Mouse (Mus musculus): Measurements from ENCODE around the gene Tox3. TPM values are rescaled to one million over a fixed set of nuclear protein-coding genes. Genes with fewer than 3 reads are reported as not detected.

Tox3 gene
- total and polyA plus RNA-seq, 3 experiments, result 2.9 to 3.8 (median 3.5) TPM

GRCm38 (mm10) chr8:90371611-90372222, 23.6 kb upstream of the Tox3 start:
- Histone ChIP-seq H3K4me3 (no peak overlapping the region), H3K9ac (ENCODE audit: low read depth, low read length) (no peak overlapping the region), H3K79me2 (replicated peaks; ENCODE audit: control insufficient read depth, insufficient read depth, low read length) (no peaks in the 10 kb centered on the region), H3K36me3 (ENCODE audit: control insufficient read depth, insufficient read depth, low read length) (no peaks in the 10 kb centered on the region), H3K27ac (no peak overlapping the region), H3K27me3 (ENCODE audit: control insufficient read depth, insufficient read depth, low read length) (no peaks in the 10 kb centered on the region), H3K4me1 (ENCODE audit: control insufficient read depth, insufficient read depth, low read length) (no peaks in the 10 kb centered on the region)
- intact Hi-C loops (cut with DNase I), result no loop called here
- DNase-seq, result no peak
- no peak for TF ChIP-seq CTCF (IDR thresholded peaks at IDR 0.05)
- no peak for TF ChIP-seq EP300 (IDR thresholded peaks at IDR 0.05; ENCODE audit: insufficient read depth, low read depth, low read length)
- TF ChIP-seq POLR2A (IDR thresholded peaks at IDR 0.05; ENCODE audit: insufficient read depth, low read depth, low read length), result no peak
- WGBS, result 78% methylated on average over 10 of the region's 10 CpGs

DNA sequence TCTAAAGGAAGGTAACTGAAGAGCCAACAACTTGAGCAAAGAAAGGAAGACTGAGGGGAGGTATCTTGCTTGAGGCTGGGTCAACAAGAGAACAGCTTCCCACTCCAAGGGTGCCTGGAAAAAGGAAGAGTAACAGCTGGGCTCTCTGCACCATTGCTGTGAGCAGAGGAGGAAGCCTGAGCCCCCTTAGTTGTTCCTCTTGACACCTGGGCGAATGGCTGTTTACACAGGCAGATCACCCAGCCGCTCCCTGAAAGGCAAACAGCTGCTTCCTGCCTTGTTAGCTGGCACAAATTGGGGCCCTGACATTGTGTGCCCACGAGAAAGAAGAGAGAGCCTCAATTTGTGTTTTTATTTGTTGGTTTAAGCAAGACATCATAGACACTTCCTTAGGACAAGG, 21.7 kb upstream of the Tox3 start:
- H3K9ac ChIP-seq (ENCODE audit: low read depth, low read length), result no peak overlapping the region
- no peaks in the 10 kb centered on the region for H3K27me3 ChIP-seq (ENCODE audit: control insufficient read depth, insufficient read depth, low read length)
- DNase-seq, result no peak
- intact Hi-C loops (cut with DNase I), result no loop called here
- H3K79me2 ChIP-seq (replicated peaks; ENCODE audit: control insufficient read depth, insufficient read depth, low read length), result no peaks in the 10 kb centered on the region
- no peaks in the 10 kb centered on the region for H3K4me1 ChIP-seq (ENCODE audit: control insufficient read depth, insufficient read depth, low read length)
- H3K27ac ChIP-seq, result no peak overlapping the region
- H3K4me3 ChIP-seq, result no peak overlapping the region
- 48% methylated on average over 3 of the region's 3 CpGs for WGBS
- TF ChIP-seq EP300 (IDR thresholded peaks at IDR 0.05; ENCODE audit: insufficient read depth, low read depth, low read length) (no peak), CTCF (IDR thresholded peaks at IDR 0.05) (no peak), POLR2A (IDR thresholded peaks at IDR 0.05; ENCODE audit: insufficient read depth, low read depth, low read length) (no peak)
- H3K36me3 ChIP-seq (ENCODE audit: control insufficient read depth, insufficient read depth, low read length), result no peaks in the 10 kb centered on the region

GRCm38 (mm10) chr8:90356729-90357128, 8.6 kb upstream of the Tox3 start:
- Histone ChIP-seq H3K4me3 (no peak overlapping the region), H3K36me3 (ENCODE audit: control insufficient read depth, insufficient read depth, low read length) (no peaks in the 10 kb centered on the region), H3K4me1 (ENCODE audit: control insufficient read depth, insufficient read depth, low read length) (no peaks in the 10 kb centered on the region), H3K9ac (ENCODE audit: low read depth, low read length) (no peak overlapping the region), H3K27ac (no peak overlapping the region), H3K79me2 (replicated peaks; ENCODE audit: control insufficient read depth, insufficient read depth, low read length) (no peaks in the 10 kb centered on the region), H3K27me3 (ENCODE audit: control insufficient read depth, insufficient read depth, low read length) (no peaks in the 10 kb centered on the region)
- 30% methylated on average over 3 of the region's 3 CpGs for WGBS
- no peak for DNase-seq
- intact Hi-C loops (cut with DNase I), result no loop called here
- TF ChIP-seq CTCF (IDR thresholded peaks at IDR 0.05) (no peak), POLR2A (IDR thresholded peaks at IDR 0.05; ENCODE audit: insufficient read depth, low read depth, low read length) (no peak), EP300 (IDR thresholded peaks at IDR 0.05; ENCODE audit: insufficient read depth, low read depth, low read length) (no peak)

- Histone ChIP-seq H3K79me2 (replicated peaks; ENCODE audit: control insufficient read depth, insufficient read depth, low read length) (no peaks in the 10 kb centered on the region), H3K27ac (no peak overlapping the region), H3K27me3 (ENCODE audit: control insufficient read depth, insufficient read depth, low read length) (no peaks in the 10 kb centered on the region), H3K36me3 (ENCODE audit: control insufficient read depth, insufficient read depth, low read length) (no peaks in the 10 kb centered on the region), H3K4me3 (no peak overlapping the region), H3K4me1 (ENCODE audit: control insufficient read depth, insufficient read depth, low read length) (no peaks in the 10 kb centered on the region), H3K9ac (ENCODE audit: low read depth, low read length) (no peak overlapping the region)
- TF ChIP-seq CTCF (IDR thresholded peaks at IDR 0.05) (no peak), POLR2A (IDR thresholded peaks at IDR 0.05; ENCODE audit: insufficient read depth, low read depth, low read length) (no peak), EP300 (IDR thresholded peaks at IDR 0.05; ENCODE audit: insufficient read depth, low read depth, low read length) (no peak)
- intact Hi-C loops (cut with DNase I), result no loop called here
- no peak for DNase-seq
- WGBS, result 75% methylated on average over 3 of the region's 3 CpGs
These were observed 6.6 kb upstream of the Tox3 start for GRCm38 (mm10) chr8:90354782-90355181.

GRCm38 (mm10) chr8:90353960-90354540, 5.9 kb upstream of the Tox3 start:
- H3K27ac ChIP-seq, result no peak overlapping the region
- H3K36me3 ChIP-seq (ENCODE audit: control insufficient read depth, insufficient read depth, low read length), result no peaks in the 10 kb centered on the region
- H3K4me3 ChIP-seq, result no peak overlapping the region
- TF ChIP-seq CTCF (IDR thresholded peaks at IDR 0.05) (no peak), EP300 (IDR thresholded peaks at IDR 0.05; ENCODE audit: insufficient read depth, low read depth, low read length) (no peak), POLR2A (IDR thresholded peaks at IDR 0.05; ENCODE audit: insufficient read depth, low read depth, low read length) (no peak)
- 83% methylated on average over 16 of the region's 16 CpGs for WGBS
- no peaks in the 10 kb centered on the region for H3K27me3 ChIP-seq (ENCODE audit: control insufficient read depth, insufficient read depth, low read length)
- DNase-seq, result no peak
- H3K4me1 ChIP-seq (ENCODE audit: control insufficient read depth, insufficient read depth, low read length), result no peaks in the 10 kb centered on the region
- intact Hi-C loops (cut with DNase I), result no loop called here
- H3K9ac ChIP-seq (ENCODE audit: low read depth, low read length), result no peak overlapping the region
- no peaks in the 10 kb centered on the region for H3K79me2 ChIP-seq (replicated peaks; ENCODE audit: control insufficient read depth, insufficient read depth, low read length)

GRCm38 (mm10) chr8:90353499-90353898, 5.4 kb upstream of the Tox3 start:
- DNase-seq, result no peak
- TF ChIP-seq CTCF (IDR thresholded peaks at IDR 0.05) (no peak), POLR2A (IDR thresholded peaks at IDR 0.05; ENCODE audit: insufficient read depth, low read depth, low read length) (no peak), EP300 (IDR thresholded peaks at IDR 0.05; ENCODE audit: insufficient read depth, low read depth, low read length) (no peak)
- Histone ChIP-seq H3K4me1 (ENCODE audit: control insufficient read depth, insufficient read depth, low read length) (no peaks in the 10 kb centered on the region), H3K36me3 (ENCODE audit: control insufficient read depth, insufficient read depth, low read length) (no peaks in the 10 kb centered on the region), H3K9ac (ENCODE audit: low read depth, low read length) (no peak overlapping the region), H3K79me2 (replicated peaks; ENCODE audit: control insufficient read depth, insufficient read depth, low read length) (no peaks in the 10 kb centered on the region), H3K4me3 (no peak overlapping the region), H3K27ac (no peak overlapping the region; the same call in 1 of the 2 replicates), H3K27me3 (ENCODE audit: control insufficient read depth, insufficient read depth, low read length) (no peaks in the 10 kb centered on the region)
- intact Hi-C loops (cut with DNase I), result no loop called here
- 75% methylated on average over 2 of the region's 2 CpGs for WGBS

Data from heart, adult 2 months (tissue).